Mouse (Mus musculus) heart, postnatal 0 days (tissue): Measurements from ENCODE around the gene Mplkip. TPM values are rescaled to one million over a fixed set of nuclear protein-coding genes. Genes with fewer than 3 reads are reported as not detected.

Source experiments
- ATAC-seq: fragments of 200-750 bp; cut with Nextera tagmentation; 2 replicates; pipeline ENCODE4 v1.8.0; 2017; ENCODE audit warnings: low read depth, moderate number of reproducible peaks, moderate library complexity; ENCODE audit not compliant: insufficient read depth
- DNase-seq: peaks from one replicate; pipeline ENCODE4 v3.0.0-alpha.2; 2016; ENCODE audit warnings: low spot score
- H3K27ac ChIP-seq: fragments of 300-500 bp; sonication (generic); 2 replicates; pipeline ENCODE4 v1.5.1; 2014; ENCODE audit warnings: low read depth, mild to moderate bottlenecking
- H3K27me3 ChIP-seq: fragments of 300-500 bp; sonication (generic); 2 replicates; pipeline ENCODE4 v1.6.1; 2014; ENCODE audit warnings: low read length, mixed read lengths; ENCODE audit not compliant: control insufficient read depth, insufficient read depth
- H3K36me3 ChIP-seq: fragments of 300-500 bp; sonication (generic); replicated peaks from 2 replicates; pipeline ENCODE4 v1.6.1; 2014; ENCODE audit warnings: low read length, mixed read lengths; ENCODE audit not compliant: control insufficient read depth, insufficient read depth
- H3K4me1 ChIP-seq: fragments of 300-500 bp; sonication (generic); 2 replicates; pipeline ENCODE4 v1.6.1; 2014; ENCODE audit warnings: antibody characterized with exemption; ENCODE audit not compliant: control insufficient read depth, insufficient read depth
- H3K4me2 ChIP-seq: fragments of 300-500 bp; sonication (generic); 2 replicates; pipeline ENCODE4 v1.6.1; 2014; ENCODE audit warnings: low read depth, mild to moderate bottlenecking, low read length, moderate library complexity
- H3K4me3 ChIP-seq: fragments of 300-500 bp; sonication (generic); 2 replicates; pipeline ENCODE4 v1.5.1; 2014; ENCODE audit warnings: low read depth, low read length
- H3K9ac ChIP-seq: fragments of 300-500 bp; sonication (generic); replicated peaks from 2 replicates; pipeline ENCODE4 v1.6.1; 2014; ENCODE audit warnings: low read depth, low read length, mixed read lengths
- H3K9me3 ChIP-seq: fragments of 300-500 bp; sonication (generic); replicated peaks from 2 replicates; pipeline ENCODE4 v1.6.1; 2016; ENCODE audit warnings: low read length; ENCODE audit not compliant: control insufficient read depth
- CTCF ChIP-seq: IDR thresholded peaks from 2 replicates; pipeline ENCODE4 v1.5.1; 2016; ENCODE audit warnings: antibody characterized with exemption, control low read depth, low read depth
- EP300 ChIP-seq: IDR thresholded peaks from 2 replicates; pipeline ENCODE4 v1.6.1; 2016; ENCODE audit warnings: antibody characterized with exemption, low read depth
- WGBS: fragments of 180-500 bp; shearing (Covaris S2); extraction: QIAGEN DNeasy Blood & Tissue Kit; methylation state at CpG from one replicate; pipeline ENCODE4 v1.1.7; 2014; 5-methylcytosine and 5-hydroxymethylcytosine counted together
- microRNA counts: library from miRNA; unstranded; fragments of <30 nt; microRNA quantifications from one replicate; lab custom pipeline; 2015
- microRNA-seq: library from miRNA; unstranded; fragments of <30 nt; microRNA quantifications from one replicate; pipeline ENCODE4, GENCODE M21; 2016
- polyA plus RNA-seq: library from polyadenylated mRNA; unstranded; fragments of >200 nt; fragmentation: Nextera tagmentation; extraction: Ambion mirVana; gene quantifications from 2 replicates; pipeline ENCODE4 v1.2.1, GENCODE M21; 2015
- total RNA-seq: library from RNA; depleted of rRNA; stranded (reverse); fragments of >200 nt; gene quantifications from 2 replicates; pipeline ENCODE4 v1.2.3, GENCODE M21; 2014; ENCODE audit warnings: low replicate concordance; rRNA removed

Mplkip gene
- total and polyA plus RNA-seq, 2 experiments from 2014 or later = 6.0 to 20.1 TPM

- Histone ChIP-seq H3K4me2 (no peak overlapping the region), H3K9ac (no peak overlapping the region), H3K9me3 (no peaks in the 10 kb centered on the region), H3K27me3 (no peaks in the 10 kb centered on the region), H3K4me3 (no peak overlapping the region), H3K27ac (no peak overlapping the region), H3K4me1 (no peaks in the 10 kb centered on the region), H3K36me3 (peaks cover 15% of the 10 kb centered on the region)
- no peak for DNase-seq
- no peak for ATAC-seq
- TF ChIP-seq EP300 (no peak), CTCF (no peak)
- 88% methylated on average over 3 of the region's 3 CpGs for WGBS
Observed at GRCm38 (mm10) chr13:17728798-17729197, 33.8 kb downstream of the Mplkip start.

MicroRNAs within 50 kb of the gene (microRNA counts, 519-probe panel; counts per million panel counts)
- microRNA mmu-miR-466i (lab: Ali Mortazavi, UCI) = not detected

Small RNA genes within 50 kb of the gene (microRNA-seq; reads per million reads assigned to microRNA genes)
- gene Mir466i = not detected

Other genes starting within 250 kb of the Mplkip start
- 1.3 and 1.7 TPM in 2 replicates for gene Sugct, start 361 bp downstream of the Mplkip start, total RNA-seq
- 3.9 and 4.4 TPM in 2 replicates for gene Sugct, start 361 bp downstream of the Mplkip start, polyA plus RNA-seq
- gene Cdk13, start 109.9 kb downstream of the Mplkip start, total RNA-seq = 55.0 and 74.7 TPM in 2 replicates
- gene Cdk13, start 109.9 kb downstream of the Mplkip start, polyA plus RNA-seq = 7.8 and 7.9 TPM in 2 replicates
- gene Rala, start 249.0 kb downstream of the Mplkip start, total RNA-seq = 19.0 and 37.8 TPM in 2 replicates
- 77.0 and 77.1 TPM in 2 replicates for gene Rala, start 249.0 kb downstream of the Mplkip start, polyA plus RNA-seq